Mouse (Mus musculus): Measurements from ENCODE around the gene Fam43b. TPM values are rescaled to one million over a fixed set of nuclear protein-coding genes. Genes with fewer than 3 reads are reported as not detected.
A peak's percentile ranks its signal among the peaks of the same experiment; 100 is the strongest.

Gene Fam43b
- polyA plus RNA-seq, 1 experiment, result not detected

GRCm38 (mm10) chr4:138363511-138363910, 32.8 kb downstream of the Fam43b start:
- no peak for TF ChIP-seq POLR2A (IDR thresholded peaks at IDR 0.05; ENCODE audit: low read depth, low read length)
- no peak for TF ChIP-seq CTCF (conservative IDR thresholded peaks at IDR 0.05; ENCODE audit: insufficient read depth, insufficient read length, low read depth, low read length)
- no peak overlapping the region for H3K27ac ChIP-seq (ENCODE audit: insufficient read depth, low read depth, low read length)
- 37% methylated on average over 5 of the region's 5 CpGs for WGBS
- no peak overlapping the region for H3K4me3 ChIP-seq (ENCODE audit: insufficient read depth, low read depth, low read length)
- H3K36me3 ChIP-seq (ENCODE audit: control insufficient read depth, insufficient read depth, low read length), result no peaks in the 10 kb centered on the region; the same call in 1 of the 2 replicates
- no peak for DNase-seq
- peaks cover 14% of the 10 kb centered on the region for H3K4me1 ChIP-seq (ENCODE audit: control insufficient read depth, insufficient read depth, low read length)
- H3K27me3 ChIP-seq (replicated peaks; ENCODE audit: control insufficient read depth, insufficient read depth, low read length), result no peaks in the 10 kb centered on the region

DNA sequence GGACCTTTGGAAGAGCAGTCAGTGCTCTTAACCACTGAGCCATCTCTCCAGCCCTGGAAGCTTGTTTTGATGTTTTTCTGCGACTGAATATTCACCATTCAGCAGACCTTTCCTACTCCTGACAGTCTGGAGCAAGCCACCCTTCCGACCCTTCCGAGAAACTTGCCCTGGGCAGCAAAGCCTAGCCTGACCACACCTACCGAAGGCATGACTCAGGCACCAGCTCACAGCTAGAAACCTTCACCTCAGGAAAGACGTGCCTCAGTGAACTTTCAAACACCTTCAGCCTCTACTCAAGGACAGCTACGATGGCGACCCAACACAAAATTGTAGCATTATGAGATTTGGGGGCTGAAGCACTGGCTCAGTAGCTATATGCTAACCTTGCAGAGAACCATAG, 33.4 kb downstream of the Fam43b start:
- Histone ChIP-seq H3K4me3 (ENCODE audit: insufficient read depth, low read depth, low read length) (no peak overlapping the region), H3K36me3 (ENCODE audit: control insufficient read depth, insufficient read depth, low read length) (no peaks in the 10 kb centered on the region; the same call in 1 of the 2 replicates), H3K4me1 (ENCODE audit: control insufficient read depth, insufficient read depth, low read length) (peaks cover 12% of the 10 kb centered on the region), H3K27me3 (replicated peaks; ENCODE audit: control insufficient read depth, insufficient read depth, low read length) (no peaks in the 10 kb centered on the region), H3K27ac (ENCODE audit: insufficient read depth, low read depth, low read length) (no peak overlapping the region)
- DNase-seq, result peak; percentile 74
- no peak for TF ChIP-seq POLR2A (IDR thresholded peaks at IDR 0.05; ENCODE audit: low read depth, low read length)
- TF ChIP-seq CTCF (conservative IDR thresholded peaks at IDR 0.05; ENCODE audit: insufficient read depth, insufficient read length, low read depth, low read length), result no peak
- WGBS, result 44% methylated on average over 7 of the region's 7 CpGs

DNA sequence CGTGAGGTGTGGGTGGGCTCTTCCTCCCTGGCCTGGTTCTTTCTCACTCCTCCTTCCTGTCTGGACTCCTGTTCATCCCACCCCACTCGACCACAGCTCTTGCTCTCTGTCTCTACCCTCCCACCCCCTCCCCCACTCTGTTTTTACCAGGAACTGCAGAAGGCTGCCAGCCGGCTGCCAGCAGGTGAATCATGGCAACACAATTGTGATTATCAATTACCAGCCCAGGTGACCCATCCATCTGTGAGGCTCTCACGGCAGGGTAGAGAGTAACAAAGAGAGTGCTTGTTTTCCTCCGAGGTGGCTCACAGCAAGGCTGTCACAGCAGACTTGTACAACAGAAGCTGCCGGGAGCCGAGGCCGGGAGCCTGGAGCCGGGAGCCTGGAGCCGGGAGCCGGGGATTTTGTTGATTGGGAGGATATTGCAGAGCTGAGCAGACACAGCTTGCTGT, 34.9 kb downstream of the Fam43b start:
- Histone ChIP-seq H3K36me3 (ENCODE audit: control insufficient read depth, insufficient read depth, low read length) (no peaks in the 10 kb centered on the region; the same call in 1 of the 2 replicates), H3K4me1 (ENCODE audit: control insufficient read depth, insufficient read depth, low read length) (peaks cover 12% of the 10 kb centered on the region), H3K27me3 (replicated peaks; ENCODE audit: control insufficient read depth, insufficient read depth, low read length) (no peaks in the 10 kb centered on the region), H3K27ac (ENCODE audit: insufficient read depth, low read depth, low read length) (no peak overlapping the region), H3K4me3 (ENCODE audit: insufficient read depth, low read depth, low read length) (no peak overlapping the region)
- DNase-seq, result no peak
- WGBS, result 30% methylated on average over 11 of the region's 11 CpGs
- TF ChIP-seq CTCF (conservative IDR thresholded peaks at IDR 0.05; ENCODE audit: insufficient read depth, insufficient read length, low read depth, low read length) (no peak), POLR2A (IDR thresholded peaks at IDR 0.05; ENCODE audit: low read depth, low read length) (no peak)

- DNase-seq, result peak; percentile 72
- 56% methylated on average over 3 of the region's 3 CpGs for WGBS
- no peak overlapping the region for H3K27ac ChIP-seq (ENCODE audit: insufficient read depth, low read depth, low read length)
- H3K36me3 ChIP-seq (ENCODE audit: control insufficient read depth, insufficient read depth, low read length), result no peaks in the 10 kb centered on the region
- no peak for TF ChIP-seq CTCF (conservative IDR thresholded peaks at IDR 0.05; ENCODE audit: insufficient read depth, insufficient read length, low read depth, low read length)
- TF ChIP-seq POLR2A (IDR thresholded peaks at IDR 0.05; ENCODE audit: low read depth, low read length), result no peak
- H3K4me1 ChIP-seq (ENCODE audit: control insufficient read depth, insufficient read depth, low read length), result peaks cover 16% of the 10 kb centered on the region
- H3K4me3 ChIP-seq (ENCODE audit: insufficient read depth, low read depth, low read length), result no peak overlapping the region
- no peaks in the 10 kb centered on the region for H3K27me3 ChIP-seq (replicated peaks; ENCODE audit: control insufficient read depth, insufficient read depth, low read length)
Measured at GRCm38 (mm10) chr4:138358176-138358575, 38.2 kb downstream of the Fam43b start.

DNA sequence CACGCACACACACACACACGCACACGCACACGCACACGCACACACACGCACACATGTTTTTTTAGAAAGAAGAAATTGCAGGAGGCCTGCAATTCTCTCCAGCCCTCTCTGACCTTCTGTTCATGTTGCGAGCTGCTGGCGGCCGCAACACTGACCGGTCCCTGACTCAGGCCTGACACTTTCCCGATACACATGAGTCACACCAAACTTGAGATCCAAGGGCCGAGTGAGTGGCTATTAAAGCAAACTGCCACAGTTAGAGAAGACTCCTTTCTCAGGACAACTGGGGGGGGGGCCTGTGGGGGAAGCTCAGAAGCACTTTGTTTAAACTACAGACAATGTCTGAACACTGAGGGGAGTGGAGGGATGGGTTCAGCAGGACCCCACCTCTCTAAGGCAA, 39.8 kb downstream of the Fam43b start:
- 87% methylated on average over 12 of the region's 12 CpGs for WGBS
- Histone ChIP-seq H3K27me3 (replicated peaks; ENCODE audit: control insufficient read depth, insufficient read depth, low read length) (no peaks in the 10 kb centered on the region), H3K4me3 (ENCODE audit: insufficient read depth, low read depth, low read length) (no peak overlapping the region), H3K27ac (ENCODE audit: insufficient read depth, low read depth, low read length) (no peak overlapping the region), H3K36me3 (ENCODE audit: control insufficient read depth, insufficient read depth, low read length) (no peaks in the 10 kb centered on the region), H3K4me1 (ENCODE audit: control insufficient read depth, insufficient read depth, low read length) (peaks cover 12% of the 10 kb centered on the region; the same call in 1 of the 2 replicates)
- TF ChIP-seq POLR2A (IDR thresholded peaks at IDR 0.05; ENCODE audit: low read depth, low read length), result no peak
- TF ChIP-seq CTCF (conservative IDR thresholded peaks at IDR 0.05; ENCODE audit: insufficient read depth, insufficient read length, low read depth, low read length), result no peak
- no peak for DNase-seq

- Histone ChIP-seq H3K4me1 (ENCODE audit: control insufficient read depth, insufficient read depth, low read length) (peaks cover 12% of the 10 kb centered on the region; the same call in 1 of the 2 replicates), H3K36me3 (ENCODE audit: control insufficient read depth, insufficient read depth, low read length) (no peaks in the 10 kb centered on the region)
- WGBS, result 79% methylated on average over 8 of the region's 8 CpGs
Measured at GRCm38 (mm10) chr4:138356141-138356540, 40.2 kb downstream of the Fam43b start.

DNA sequence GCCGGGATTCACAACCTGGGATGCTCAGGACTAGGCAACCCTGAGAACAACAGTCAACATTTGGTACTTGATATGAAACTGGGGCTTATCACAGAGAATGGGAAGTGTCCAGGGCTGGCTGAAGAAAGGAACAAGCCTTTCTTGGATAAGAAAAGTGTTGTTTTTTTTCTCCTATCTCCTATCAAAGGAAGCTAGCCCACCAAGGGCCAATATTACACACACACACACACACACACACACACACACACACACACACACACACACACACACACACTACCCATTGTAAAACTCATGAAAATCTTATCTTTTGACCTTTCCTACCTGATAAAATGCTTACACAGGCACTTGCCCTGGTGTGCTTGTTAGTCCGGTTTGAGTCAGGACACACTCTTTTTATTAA, 40.8 kb downstream of the Fam43b start:
- WGBS, result 78% methylated on average over 2 of the region's 2 CpGs
- H3K4me1 ChIP-seq (ENCODE audit: control insufficient read depth, insufficient read depth, low read length), result peaks cover 12% of the 10 kb centered on the region; the same call in 1 of the 2 replicates
- no peak for TF ChIP-seq CTCF (conservative IDR thresholded peaks at IDR 0.05; ENCODE audit: insufficient read depth, insufficient read length, low read depth, low read length)
- no peak for TF ChIP-seq POLR2A (IDR thresholded peaks at IDR 0.05; ENCODE audit: low read depth, low read length)

More at GRCm38 (mm10) chr4:138356141-138356540, 40.2 kb downstream of the Fam43b start:
- peak; percentile 42 for DNase-seq
- Histone ChIP-seq H3K27ac (ENCODE audit: insufficient read depth, low read depth, low read length) (no peak overlapping the region), H3K27me3 (replicated peaks; ENCODE audit: control insufficient read depth, insufficient read depth, low read length) (no peaks in the 10 kb centered on the region), H3K4me3 (ENCODE audit: insufficient read depth, low read depth, low read length) (no peak overlapping the region)
- TF ChIP-seq CTCF (conservative IDR thresholded peaks at IDR 0.05; ENCODE audit: insufficient read depth, insufficient read length, low read depth, low read length), result no peak
- TF ChIP-seq POLR2A (IDR thresholded peaks at IDR 0.05; ENCODE audit: low read depth, low read length), result no peak

More for the DNA sequence above, 40.8 kb downstream of the Fam43b start:
- Histone ChIP-seq H3K27ac (ENCODE audit: insufficient read depth, low read depth, low read length) (no peak overlapping the region), H3K27me3 (replicated peaks; ENCODE audit: control insufficient read depth, insufficient read depth, low read length) (no peaks in the 10 kb centered on the region), H3K36me3 (ENCODE audit: control insufficient read depth, insufficient read depth, low read length) (no peaks in the 10 kb centered on the region), H3K4me3 (ENCODE audit: insufficient read depth, low read depth, low read length) (no peak overlapping the region)
- no peak for DNase-seq
